Mouse (Mus musculus): ENCODE measurements around the gene Sfxn4.

- no peak for TF ChIP-seq CTCF (IDR thresholded peaks at IDR 0.05; ENCODE audit: extremely low read depth, insufficient read length, insufficient replicate concordance, low read depth, low read length)
- no peak for TF ChIP-seq POLR2A (IDR thresholded peaks at IDR 0.05; ENCODE audit: low read depth, low read length)
Observed at GRCm38 (mm10) chr19:60903971-60904370, 42.7 kb upstream of the Sfxn4 start.

Data from small intestine, adult 2 months (tissue).